Mouse (Mus musculus) heart, adult 2 months (tissue): ENCODE results near the gene Ccdc114. TPM values are rescaled to one million over a fixed set of nuclear protein-coding genes. Genes with fewer than 3 reads are reported as not detected.

Experiments
- DNase-seq, 2 experiments: peaks; one replicate each; pipeline ENCODE4 v3.0.0; 2021
- H3K27ac ChIP-seq: fragments of 200-600 bp; 2 replicates; pipeline ENCODE4 v1.8.1; 2022
- H3K27me3 ChIP-seq: fragments of 200-500 bp; 2 replicates; pipeline ENCODE4 v1.6.1; 2012; ENCODE audit warnings: mild to moderate bottlenecking, low read length, inconsistent platforms, mixed read lengths; ENCODE audit not compliant: control insufficient read depth, insufficient read depth
- H3K36me3 ChIP-seq: fragments of 200-500 bp; 2 replicates; pipeline ENCODE4 v1.6.1; 2012; ENCODE audit warnings: low read length, inconsistent platforms; ENCODE audit not compliant: control insufficient read depth, insufficient read depth
- H3K4me1 ChIP-seq: fragments of 200-500 bp; 2 replicates; pipeline ENCODE4 v1.6.1; 2011; ENCODE audit warnings: low read length; ENCODE audit not compliant: control insufficient read depth, insufficient read depth
- H3K4me3 ChIP-seq: fragments of 200-600 bp; 2 replicates; pipeline ENCODE4 v1.8.1; 2022
- H3K79me2 ChIP-seq: fragments of 200-500 bp; replicated peaks from 2 replicates; pipeline ENCODE4 v1.6.1; 2012; ENCODE audit warnings: mild to moderate bottlenecking, inconsistent platforms, low read length, moderate library complexity, mixed read lengths; ENCODE audit not compliant: control insufficient read depth, insufficient read depth
- H3K9ac ChIP-seq: fragments of 200-500 bp; 2 replicates; pipeline ENCODE4 v1.6.1; 2012; ENCODE audit warnings: low read depth, mild to moderate bottlenecking, control low read depth, inconsistent platforms, low read length, mixed read lengths
- CTCF ChIP-seq: fragments of 200-600 bp; IDR thresholded peaks from 2 replicates; pipeline ENCODE4 v1.8.1; 2022; ENCODE audit warnings: antibody characterized with exemption, mild to moderate bottlenecking, moderate library complexity
- EP300 ChIP-seq: fragments of 200-500 bp; IDR thresholded peaks from 2 replicates; pipeline ENCODE4 v1.6.1; 2011; ENCODE audit warnings: low read depth, low read length, control low read depth; ENCODE audit not compliant: insufficient read depth
- POLR2A ChIP-seq: fragments of 200-500 bp; IDR thresholded peaks from 2 replicates; pipeline ENCODE4 v1.6.1; 2011; ENCODE audit warnings: mild to moderate bottlenecking, low read depth, low read length, control low read depth; ENCODE audit not compliant: insufficient read depth
- WGBS: fragments of 180-500 bp; shearing (Covaris S2); methylation state at CpG from one replicate; pipeline ENCODE4 v1.1.7; 2018; 5-methylcytosine and 5-hydroxymethylcytosine counted together
- intact Hi-C: fragments of 180-260 bp; cut with DNase I; formaldehyde crosslinking; loops from one replicate; pipeline ENCODE4 v1.15.1; 2025
- polyA plus RNA-seq: library from polyadenylated mRNA; depleted of rRNA; stranded (reverse); fragments of >200 nt; gene quantifications from 2 replicates; pipeline ENCODE4 v1.2.3, GENCODE M21; 2012
- total RNA-seq, 2 experiments: library from RNA; stranded (reverse); gene quantifications; 2 replicates each; pipeline ENCODE4 v1.2.3; 2021

Gene Ccdc114
- total and polyA plus RNA-seq, 3 experiments: 0.94 to 2.1 (median 1.0) TPM

DNA sequence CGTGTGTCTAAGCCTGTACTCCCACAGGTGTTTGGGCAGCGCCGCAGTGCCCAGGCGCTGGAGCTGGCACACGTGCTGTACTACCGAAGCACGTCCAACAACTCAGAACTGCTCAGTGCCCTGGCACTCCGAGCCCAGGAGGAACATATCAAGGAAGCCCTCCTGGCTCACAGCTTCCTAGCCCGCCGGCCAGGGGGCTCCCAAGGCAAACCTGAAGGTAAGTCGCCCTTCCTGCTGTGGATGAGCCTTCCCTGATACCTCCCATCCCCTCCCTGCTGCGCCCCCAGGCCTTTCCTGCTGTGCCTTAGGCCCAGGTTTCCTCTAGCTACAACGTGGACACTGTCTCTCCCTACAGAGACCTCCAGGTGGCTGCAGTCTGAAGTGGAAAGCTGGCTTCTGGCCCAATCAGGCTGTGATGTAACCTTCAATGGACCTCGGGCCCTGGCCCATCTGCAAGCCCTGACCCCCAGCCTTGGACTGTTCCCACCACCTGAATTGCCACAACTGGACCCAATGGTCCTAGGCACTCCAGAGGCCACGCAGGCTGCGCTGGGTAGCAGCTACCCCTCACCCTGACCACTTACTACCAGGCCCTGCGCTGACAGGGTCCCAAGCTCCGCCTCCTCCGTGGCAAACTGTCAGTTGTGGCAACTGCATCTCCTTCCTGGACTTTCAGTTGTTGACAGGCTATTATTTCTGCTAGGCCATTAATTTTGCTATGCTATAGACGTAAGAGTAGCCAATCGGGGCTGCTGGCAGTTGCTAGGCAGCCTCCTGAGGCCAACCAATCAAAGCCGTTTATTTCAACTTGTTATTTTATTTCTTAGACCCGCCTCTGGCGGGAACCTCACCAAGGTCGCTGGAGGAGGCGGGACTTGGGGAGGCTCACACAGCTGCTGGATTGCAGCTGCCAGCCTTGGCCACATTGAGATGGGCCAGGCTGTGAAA, 7.5 kb upstream of the Ccdc114 start:
- peaks cover 7% of the 10 kb centered on the region for H3K4me1 ChIP-seq
- H3K27me3 ChIP-seq: no peaks in the 10 kb centered on the region
- H3K36me3 ChIP-seq: no peaks in the 10 kb centered on the region
- DNase-seq: peak; percentile 83 to 88
- H3K9ac ChIP-seq: peak overlapping the region; percentile 61
- no peaks in the 10 kb centered on the region for H3K79me2 ChIP-seq
- H3K27ac ChIP-seq: peak overlapping the region; percentile 76
- intact Hi-C loops: no loop called here
- H3K4me3 ChIP-seq: peak overlapping the region; percentile 34; the same call in 1 of the 2 replicates
- TF ChIP-seq POLR2A (no peak), CTCF (no peak), EP300 (no peak)
- 44% methylated on average over 26 of the region's 26 CpGs for WGBS

DNA sequence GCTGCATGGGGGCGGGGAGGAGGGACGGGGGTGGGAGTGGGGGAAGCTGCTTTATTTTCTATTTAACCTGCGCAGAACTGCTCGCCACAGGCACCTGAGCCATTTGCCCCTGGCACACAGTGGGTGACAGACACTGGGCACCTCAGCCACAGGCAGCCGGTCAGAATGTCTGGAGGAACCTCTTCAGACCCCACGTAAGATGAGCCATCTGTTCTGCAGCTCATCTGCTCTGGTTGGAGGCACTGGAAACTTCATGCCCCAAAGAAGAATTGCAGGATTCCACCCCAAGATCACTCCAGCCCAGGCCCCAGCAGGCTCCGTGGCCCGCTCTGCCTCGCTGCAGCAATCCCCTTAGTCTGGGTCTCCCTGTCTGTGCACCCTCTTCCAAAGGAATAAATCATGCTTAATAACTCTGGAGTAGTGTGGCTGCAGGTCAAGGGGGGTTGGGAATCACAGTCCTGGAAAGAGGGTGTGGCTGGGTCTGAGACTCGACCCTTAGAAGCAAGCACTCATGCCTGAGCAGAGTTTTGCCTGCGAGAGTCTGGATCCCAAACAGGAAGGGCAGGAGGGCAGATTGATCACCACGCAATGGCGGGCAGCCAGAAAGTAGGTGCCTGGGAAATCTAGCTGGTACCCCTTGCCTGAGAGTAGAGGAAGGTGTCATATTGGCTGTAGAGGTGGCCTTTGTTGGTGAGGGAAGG, 6.7 kb upstream of the Ccdc114 start:
- intact Hi-C loops: no loop called here
- Histone ChIP-seq H3K79me2 (no peaks in the 10 kb centered on the region), H3K27ac (peak overlapping the region; percentile 61), H3K4me1 (peaks cover 11% of the 10 kb centered on the region), H3K9ac (peak overlapping the region; percentile 25), H3K36me3 (no peaks in the 10 kb centered on the region), H3K27me3 (no peaks in the 10 kb centered on the region), H3K4me3 (no peak overlapping the region)
- TF ChIP-seq POLR2A (no peak), EP300 (no peak), CTCF (no peak)
- no peak for DNase-seq
- 46% methylated on average over 13 of the region's 13 CpGs for WGBS

DNA sequence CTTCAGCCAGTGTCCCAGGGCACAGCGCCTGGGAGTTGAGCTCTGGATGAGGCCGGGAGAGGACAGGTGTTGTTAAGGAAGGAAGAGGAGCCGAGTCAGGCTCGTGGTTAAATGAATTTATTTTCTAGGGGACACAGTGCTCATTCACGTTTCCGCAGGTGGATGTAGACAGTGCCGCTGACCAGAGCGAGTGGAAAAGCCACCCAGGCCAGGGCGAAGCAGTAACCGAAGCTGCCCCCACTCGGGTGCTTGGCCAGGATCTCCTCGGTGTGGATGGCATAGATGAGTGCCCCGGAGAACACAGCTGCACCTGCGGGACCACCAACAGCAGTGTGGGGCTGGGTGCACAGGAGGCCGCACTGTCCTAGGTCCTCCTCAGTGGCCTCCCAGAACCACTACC, 5.9 kb upstream of the Ccdc114 start:
- H3K36me3 ChIP-seq: no peaks in the 10 kb centered on the region
- H3K4me3 ChIP-seq: no peak overlapping the region
- H3K4me1 ChIP-seq: peaks cover 16% of the 10 kb centered on the region
- 89% methylated on average over 15 of the region's 15 CpGs for WGBS
- no peak for DNase-seq
- no peak overlapping the region for H3K9ac ChIP-seq
- intact Hi-C loops: no loop called here
- H3K27me3 ChIP-seq: no peaks in the 10 kb centered on the region
- H3K27ac ChIP-seq: no peak overlapping the region
- TF ChIP-seq EP300 (no peak), CTCF (no peak), POLR2A (no peak)
- no peaks in the 10 kb centered on the region for H3K79me2 ChIP-seq

DNA sequence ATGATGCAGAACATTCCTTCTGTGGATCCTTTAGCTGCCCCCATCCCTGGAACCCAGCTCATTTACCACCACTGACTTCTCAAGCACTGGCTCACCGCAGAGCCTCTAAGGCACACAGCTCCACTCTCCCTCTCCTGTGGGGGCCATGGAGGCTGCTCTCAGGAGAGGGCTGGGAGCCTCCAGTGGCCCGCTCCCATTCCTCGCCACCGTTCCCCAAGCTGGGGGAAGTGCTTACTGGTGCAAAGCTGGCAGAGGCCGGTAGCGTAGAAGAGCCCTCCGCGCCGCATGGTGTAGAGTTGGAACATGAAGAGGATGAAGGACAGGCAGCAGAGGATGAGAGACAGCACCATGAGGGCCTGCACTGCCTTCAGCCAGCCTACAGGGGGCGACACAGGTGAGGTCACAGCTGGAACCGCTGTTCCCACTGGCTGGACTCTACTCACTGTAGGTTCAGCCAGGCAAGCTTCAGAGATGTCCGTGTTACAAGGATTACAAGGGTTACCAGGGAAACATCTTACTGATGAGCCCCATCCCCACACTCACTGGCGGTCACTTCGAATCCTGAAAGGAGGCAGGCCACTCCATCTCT, 4.7 kb upstream of the Ccdc114 start:
- Histone ChIP-seq H3K36me3 (no peaks in the 10 kb centered on the region), H3K79me2 (no peaks in the 10 kb centered on the region), H3K4me3 (no peak overlapping the region), H3K27me3 (no peaks in the 10 kb centered on the region), H3K4me1 (peaks cover 16% of the 10 kb centered on the region), H3K9ac (0 out of 2 replicates have a peak overlapping the region, but pooled peaks have one; percentile 12), H3K27ac (no peak overlapping the region; the same call in 1 of the 2 replicates)
- WGBS: 66% methylated on average over 14 of the region's 14 CpGs
- no peak for DNase-seq
- intact Hi-C loops: no loop called here
- TF ChIP-seq CTCF (peak; percentile 67), EP300 (no peak)

DNA sequence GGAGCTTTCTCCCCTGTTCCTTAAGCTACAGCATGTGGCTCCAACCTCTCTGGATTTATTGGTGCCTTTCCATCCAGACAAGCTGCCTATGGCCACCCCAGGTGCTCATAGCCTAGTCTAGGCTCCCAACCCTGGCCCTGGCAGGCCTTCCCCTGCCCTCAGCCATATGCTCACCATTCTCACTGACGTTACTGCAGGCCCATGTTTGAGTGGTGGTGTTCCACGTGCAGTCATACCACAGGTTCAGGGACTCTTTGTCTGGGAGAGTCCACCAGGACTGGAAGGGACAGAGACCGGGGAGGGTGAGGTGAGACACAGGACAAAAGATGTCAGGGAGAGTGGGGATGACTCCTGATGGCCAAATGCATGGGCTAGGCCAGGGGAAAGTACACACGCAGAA, 4.1 kb upstream of the Ccdc114 start:
- H3K9ac ChIP-seq: peak overlapping the region; percentile 48; the same call in 1 of the 2 replicates
- TF ChIP-seq POLR2A: no peak
- no peak for TF ChIP-seq EP300
- TF ChIP-seq CTCF: no peak
- 58% methylated on average over 4 of the region's 4 CpGs for WGBS
- no peaks in the 10 kb centered on the region for H3K79me2 ChIP-seq
- H3K4me1 ChIP-seq: peaks cover 16% of the 10 kb centered on the region
- no peaks in the 10 kb centered on the region for H3K36me3 ChIP-seq
- DNase-seq: no peak
- peak overlapping the region; percentile 94 for H3K27ac ChIP-seq
- no peaks in the 10 kb centered on the region for H3K27me3 ChIP-seq
- intact Hi-C loops: loop anchor here (5.0 kb wide), 1 partner anchor 202 kb away; the partner anchor contains the start of genes Rpl18 and Sphk2
- H3K4me3 ChIP-seq: no peak overlapping the region; the same call in 1 of the 2 replicates
